ENCODE assay signal across 18 mouse cellular contexts in the genomic region with DNA sequence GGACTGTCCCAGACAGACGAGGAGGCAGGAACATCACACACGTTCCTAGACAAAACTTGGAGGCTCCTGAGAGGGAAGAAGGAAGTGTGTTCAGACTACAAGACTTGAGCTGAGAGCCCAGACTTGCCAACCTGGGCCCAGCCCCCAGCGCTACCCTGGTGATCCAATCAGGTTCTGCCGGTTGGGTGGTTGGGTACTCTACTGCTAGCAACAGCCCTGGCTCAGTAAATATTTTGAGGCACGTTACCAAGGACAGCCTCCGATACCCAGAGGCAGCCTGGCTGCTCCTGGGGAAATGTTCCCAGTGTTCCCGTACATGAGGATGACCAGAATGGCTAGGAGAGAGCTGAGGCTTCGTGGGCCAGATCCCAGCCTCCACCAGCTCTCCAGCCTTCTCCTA. TPM values are rescaled to one million over a fixed set of nuclear protein-coding genes. Genes with fewer than 3 reads are reported as not detected.
DNase-seq lines count a peak whose midpoint lies in the region; ATAC-seq and TF ChIP-seq lines count a peak whose summit lies in the region.
"Had no signal": no experiment of that assay in that cellular context is flagged by ENCODE, and none has a peak within 500 bp of the region (broad histone marks: within the 10 kb centered on the region; RNA-seq: fewer than 3 reads in every experiment).

No protein-coding gene starts in this region.

- H3K4me3 ChIP-seq in limb, embryonic 15.5 days: no peak overlapping the region
- H3K4me3 ChIP-seq in limb, embryonic 10.5 days: no peak overlapping the region
- H3K4me3 ChIP-seq in intestine, embryonic 15.5 days (replicated peaks): no peak overlapping the region
- H3K4me3 ChIP-seq in lung, embryonic 14.5 days (ENCODE audit: low read depth, low read length): no peak overlapping the region
- no peak overlapping the region for H3K4me3 ChIP-seq in stomach, embryonic 16.5 days (replicated peaks; ENCODE audit: low read length)
- H3K4me3 ChIP-seq: embryonic facial prominence, embryonic 13.5 days; gastrocnemius, adult 2 months; heart, embryonic 15.5 days; liver, embryonic 15.5 days; midbrain, embryonic 10.5 days had no signal

- no peaks in the 10 kb centered on the region for H3K36me3 ChIP-seq in limb, embryonic 15.5 days
- H3K36me3 ChIP-seq in limb, embryonic 10.5 days: no peaks in the 10 kb centered on the region
- no peaks in the 10 kb centered on the region for H3K36me3 ChIP-seq in intestine, embryonic 15.5 days
- H3K36me3 ChIP-seq in lung, embryonic 14.5 days (ENCODE audit: insufficient read depth): no peaks in the 10 kb centered on the region
- H3K36me3 ChIP-seq in stomach, embryonic 16.5 days (ENCODE audit: control insufficient read depth, insufficient read depth, low read length): no peaks in the 10 kb centered on the region
- H3K36me3 ChIP-seq: embryonic facial prominence, embryonic 13.5 days; heart, embryonic 15.5 days; liver, embryonic 15.5 days; midbrain, embryonic 10.5 days had no signal

- TF ChIP-seq CTCF in lung, embryonic 14.5 days (IDR thresholded peaks at IDR 0.05; ENCODE audit: low read depth): no peak

- H3K4me1 ChIP-seq in limb, embryonic 15.5 days: 0 out of 2 replicates have a peak, but pooled peaks cover 4% of the 10 kb centered on the region
- peaks cover 8% of the 10 kb centered on the region; the same call in 1 of the 2 replicates for H3K4me1 ChIP-seq in limb, embryonic 10.5 days
- 0 out of 2 replicates have a peak, but pooled peaks cover 3% of the 10 kb centered on the region for H3K4me1 ChIP-seq in intestine, embryonic 15.5 days (replicated peaks)
- H3K4me1 ChIP-seq in lung, embryonic 14.5 days (ENCODE audit: insufficient read depth): no peaks in the 10 kb centered on the region
- peaks cover 13% of the 10 kb centered on the region for H3K4me1 ChIP-seq in stomach, embryonic 16.5 days (ENCODE audit: control insufficient read depth, insufficient read depth, low read length)
- H3K4me1 ChIP-seq: embryonic facial prominence, embryonic 13.5 days; heart, embryonic 15.5 days; liver, embryonic 15.5 days; midbrain, embryonic 10.5 days had no signal

- no peaks in the 10 kb centered on the region for H3K27me3 ChIP-seq in limb, embryonic 15.5 days
- H3K27me3 ChIP-seq in limb, embryonic 10.5 days (ENCODE audit: low read depth, poor library complexity, severe bottlenecking): peaks cover 6% of the 10 kb centered on the region; the same call in 1 of the 2 replicates
- no peaks in the 10 kb centered on the region for H3K27me3 ChIP-seq in intestine, embryonic 15.5 days (replicated peaks)
- H3K27me3 ChIP-seq in lung, embryonic 14.5 days (ENCODE audit: insufficient read depth, low read length): no peaks in the 10 kb centered on the region
- no peaks in the 10 kb centered on the region for H3K27me3 ChIP-seq in stomach, embryonic 16.5 days (ENCODE audit: control insufficient read depth, insufficient read depth, low read length)
- H3K27me3 ChIP-seq: embryonic facial prominence, embryonic 13.5 days had no signal

- no peak overlapping the region for H3K4me2 ChIP-seq in limb, embryonic 15.5 days
- H3K4me2 ChIP-seq in intestine, embryonic 15.5 days (replicated peaks): no peak overlapping the region
- H3K4me2 ChIP-seq in lung, embryonic 14.5 days: no peak overlapping the region
- H3K4me2 ChIP-seq in stomach, embryonic 16.5 days (ENCODE audit: low read depth, low read length): no peak overlapping the region
- H3K4me2 ChIP-seq: embryonic facial prominence, embryonic 13.5 days; heart, embryonic 15.5 days; liver, embryonic 15.5 days had no signal

- no peaks in the 10 kb centered on the region for H3K9me3 ChIP-seq in limb, embryonic 15.5 days
- H3K9me3 ChIP-seq in limb, embryonic 10.5 days (replicated peaks): no peaks in the 10 kb centered on the region
- no peaks in the 10 kb centered on the region for H3K9me3 ChIP-seq in intestine, embryonic 15.5 days
- H3K9me3 ChIP-seq in lung, embryonic 14.5 days (ENCODE audit: low read depth, low read length): no peaks in the 10 kb centered on the region
- H3K9me3 ChIP-seq in stomach, embryonic 16.5 days (replicated peaks; ENCODE audit: control insufficient read depth, low read length): no peaks in the 10 kb centered on the region
- H3K9me3 ChIP-seq: embryonic facial prominence, embryonic 13.5 days; heart, embryonic 15.5 days; liver, embryonic 15.5 days; midbrain, embryonic 10.5 days had no signal

- no peak for ATAC-seq in limb, embryonic 15.5 days (ENCODE audit: insufficient number of reproducible peaks, low FRiP score, low TSS enrichment, low read depth)
- 0 out of 2 replicates have a peak, but pooled peaks have one; percentile 35 for ATAC-seq in intestine, embryonic 15.5 days
- peak; percentile 48; the same call in 1 of the 2 replicates for ATAC-seq in lung, embryonic 14.5 days (ENCODE audit: insufficient read depth)
- peak; percentile 89 for ATAC-seq in stomach, embryonic 16.5 days (ENCODE audit: insufficient read depth, low FRiP score)
- no peak for ATAC-seq in activated CD4-positive, CD25-positive, alpha-beta regulatory T cell, adult 4 months
- ATAC-seq: forebrain, embryonic 14.5 days; hindbrain, postnatal 0 days had no signal

- H3K27ac ChIP-seq in limb, embryonic 15.5 days: peak overlapping the region; percentile 38; the same call in 1 of the 2 replicates
- H3K27ac ChIP-seq in limb, embryonic 10.5 days: no peak overlapping the region
- H3K27ac ChIP-seq in intestine, embryonic 15.5 days: no peak overlapping the region
- no peak overlapping the region for H3K27ac ChIP-seq in lung, embryonic 14.5 days (ENCODE audit: low read depth)
- H3K27ac ChIP-seq in stomach, embryonic 16.5 days (ENCODE audit: low read length): peak overlapping the region; percentile 79
- H3K27ac ChIP-seq: embryonic facial prominence, embryonic 13.5 days; gastrocnemius, adult 2 months; heart, embryonic 15.5 days; hindbrain, postnatal 0 days; liver, embryonic 15.5 days; midbrain, embryonic 10.5 days had no signal

- DNase-seq in limb, embryonic 10.5 days (ENCODE audit: low spot score): no peak
- peak; percentile 43 for DNase-seq in lung, embryonic 14.5 days
- DNase-seq in right cerebral cortex, postnatal 36 days (ENCODE audit: low spot score in 2 of 2): no peak
- DNase-seq: gastrocnemius, adult 2 months; kidney, postnatal 14 days; layer of hippocampus, postnatal 36 days; right cerebral cortex, postnatal 4 days had no signal

- WGBS in limb, embryonic 15.5 days: 72% methylated on average over 8 of the region's 8 CpGs
- WGBS in limb, embryonic 10.5 days: 84% methylated on average over 8 of the region's 8 CpGs
- WGBS in intestine, embryonic 15.5 days: 72% methylated on average over 8 of the region's 8 CpGs
- WGBS in lung, embryonic 14.5 days: 64% methylated on average over 8 of the region's 8 CpGs
- WGBS in stomach, embryonic 16.5 days: 53% methylated on average over 8 of the region's 8 CpGs

- H3K9ac ChIP-seq in limb, embryonic 15.5 days: no peak overlapping the region
- H3K9ac ChIP-seq in intestine, embryonic 15.5 days: no peak overlapping the region
- no peak overlapping the region for H3K9ac ChIP-seq in lung, embryonic 14.5 days
- no peak overlapping the region for H3K9ac ChIP-seq in stomach, embryonic 16.5 days (ENCODE audit: low read length)
- H3K9ac ChIP-seq: embryonic facial prominence, embryonic 13.5 days; heart, embryonic 15.5 days; liver, embryonic 15.5 days had no signal

RNA-seq across cellular contexts. Expression of gene Krt78, which starts 12.7 kb away (rescaled TPM):
- 13.3 and 15.6 TPM in 2 replicates for polyA plus RNA-seq in limb, embryonic 15.5 days (2015; fragmentation: Nextera tagmentation; extraction: Ambion mirVana)
- polyA plus RNA-seq in limb, embryonic 10.5 days (2016; fragmentation: Nextera tagmentation; extraction: Ambion mirVana): 0.08 TPM in 1 of 2 replicates, not detected in the other
- polyA plus RNA-seq in intestine, embryonic 15.5 days (2015; fragmentation: Nextera tagmentation; extraction: Ambion mirVana): 0.05 and 0.25 TPM in 2 replicates
- polyA plus RNA-seq in lung, embryonic 14.5 days (2014; fragmentation: Nextera tagmentation; extraction: Ambion mirVana): 0.05 TPM in 2 replicates
- 23.6 and 43.1 TPM in 2 replicates for polyA plus RNA-seq in stomach, embryonic 16.5 days (2015; fragmentation: Nextera tagmentation; extraction: Ambion mirVana)
- polyA plus RNA-seq in activated CD4-positive, CD25-positive, alpha-beta regulatory T cell, adult 4 months (2017; shearing (Covaris generic)): not detected
- polyA plus RNA-seq: forebrain, embryonic 14.5 days; hindbrain, postnatal 0 days; limb, embryonic 11.5 days; liver, embryonic 15.5 days; midbrain, embryonic 10.5 days had no signal

RNA-seq across cellular contexts. Expression of gene Krt79, which starts 26.7 kb away (rescaled TPM):
- polyA plus RNA-seq in limb, embryonic 15.5 days (2015; fragmentation: Nextera tagmentation; extraction: Ambion mirVana): 1.2 and 1.3 TPM in 2 replicates
- polyA plus RNA-seq in limb, embryonic 10.5 days (2016; fragmentation: Nextera tagmentation; extraction: Ambion mirVana): not detected in 2 replicates
- polyA plus RNA-seq in intestine, embryonic 15.5 days (2015; fragmentation: Nextera tagmentation; extraction: Ambion mirVana): 0.13 and 0.15 TPM in 2 replicates
- polyA plus RNA-seq in lung, embryonic 14.5 days (2014; fragmentation: Nextera tagmentation; extraction: Ambion mirVana): 0.20 and 0.22 TPM in 2 replicates
- 1.9 and 2.0 TPM in 2 replicates for polyA plus RNA-seq in stomach, embryonic 16.5 days (2015; fragmentation: Nextera tagmentation; extraction: Ambion mirVana)
- not detected for polyA plus RNA-seq in activated CD4-positive, CD25-positive, alpha-beta regulatory T cell, adult 4 months (2017; shearing (Covaris generic))
- polyA plus RNA-seq: limb, embryonic 11.5 days; liver, embryonic 15.5 days had no signal

RNA-seq across cellular contexts. Expression of gene Krt8, which starts 37.5 kb away (rescaled TPM):
- polyA plus RNA-seq in limb, embryonic 15.5 days (2015; fragmentation: Nextera tagmentation; extraction: Ambion mirVana): 70.8 and 75.5 TPM in 2 replicates
- polyA plus RNA-seq in limb, embryonic 10.5 days (2016; fragmentation: Nextera tagmentation; extraction: Ambion mirVana): 29.3 and 42.6 TPM in 2 replicates
- 775 and 835 TPM in 2 replicates for polyA plus RNA-seq in intestine, embryonic 15.5 days (2015; fragmentation: Nextera tagmentation; extraction: Ambion mirVana)
- 183 and 192 TPM in 2 replicates for polyA plus RNA-seq in lung, embryonic 14.5 days (2014; fragmentation: Nextera tagmentation; extraction: Ambion mirVana)
- polyA plus RNA-seq in stomach, embryonic 16.5 days (2015; fragmentation: Nextera tagmentation; extraction: Ambion mirVana): 1,152 and 1,422 TPM in 2 replicates
- not detected for polyA plus RNA-seq in activated CD4-positive, CD25-positive, alpha-beta regulatory T cell, adult 4 months (2017; shearing (Covaris generic))

RNA-seq across cellular contexts. Expression of gene Krt4, which starts 42.3 kb away (rescaled TPM):
- polyA plus RNA-seq in limb, embryonic 15.5 days (2015; fragmentation: Nextera tagmentation; extraction: Ambion mirVana): 557 and 616 TPM in 2 replicates
- polyA plus RNA-seq in limb, embryonic 10.5 days (2016; fragmentation: Nextera tagmentation; extraction: Ambion mirVana): not detected in 2 replicates
- polyA plus RNA-seq in intestine, embryonic 15.5 days (2015; fragmentation: Nextera tagmentation; extraction: Ambion mirVana): 0.85 and 1.2 TPM in 2 replicates
- polyA plus RNA-seq in lung, embryonic 14.5 days (2014; fragmentation: Nextera tagmentation; extraction: Ambion mirVana): 0.97 and 1.3 TPM in 2 replicates
- 2,205 and 3,875 TPM in 2 replicates for polyA plus RNA-seq in stomach, embryonic 16.5 days (2015; fragmentation: Nextera tagmentation; extraction: Ambion mirVana)
- not detected for polyA plus RNA-seq in activated CD4-positive, CD25-positive, alpha-beta regulatory T cell, adult 4 months (2017; shearing (Covaris generic))
- polyA plus RNA-seq: forebrain, embryonic 14.5 days; hindbrain, postnatal 0 days; limb, embryonic 11.5 days; midbrain, embryonic 10.5 days had no signal

Comparison
In these comparisons a context has a peak if more than half of its experiments do, and no peak if none do; other contexts are left out.
1. H3K27ac ChIP-seq: peak in limb, embryonic 15.5 days (single experiment) and stomach, embryonic 16.5 days (single experiment); none in limb, embryonic 10.5 days (single experiment), intestine, embryonic 15.5 days (single experiment) and lung, embryonic 14.5 days (single experiment).
2. RNA of gene Krt78, which starts 12.7 kb away (polyA plus RNA-seq): 23.6 to 43.1 TPM in stomach, embryonic 16.5 days and 13.3 to 15.6 TPM in limb, embryonic 15.5 days; 0.08 TPM in limb, embryonic 10.5 days, 0.05 TPM in lung, embryonic 14.5 days, 0.05 to 0.25 TPM in intestine, embryonic 15.5 days and not detected in activated CD4-positive, CD25-positive, alpha-beta regulatory T cell, adult 4 months; every median in the first group is over 10 times any median in the second.
3. ATAC-seq: peak in intestine, embryonic 15.5 days (single experiment), lung, embryonic 14.5 days (single experiment) and stomach, embryonic 16.5 days (single experiment); none in limb, embryonic 15.5 days (single experiment) and activated CD4-positive, CD25-positive, alpha-beta regulatory T cell, adult 4 months (single experiment).
4. RNA of gene Krt8, which starts 37.5 kb away (polyA plus RNA-seq): 1,152 to 1,422 TPM in stomach, embryonic 16.5 days, 775 to 835 TPM in intestine, embryonic 15.5 days, 183 to 192 TPM in lung, embryonic 14.5 days, 70.8 to 75.5 TPM in limb, embryonic 15.5 days and 29.3 to 42.6 TPM in limb, embryonic 10.5 days; not detected in activated CD4-positive, CD25-positive, alpha-beta regulatory T cell, adult 4 months; every median in the first group is over 10 times any median in the second.